Mouse (Mus musculus) olfactory bulb, adult 2 months (tissue): ENCODE measurements at regions not wholly inside any gene's neighbourhood (a gene's known extent, or its start where the extent isn't known, plus 50 kb on each side); places are given as distances from the start of the nearest gene placed in this dataset.

Experiments
- H3K27ac ChIP-seq: fragments of 200-500 bp; 2 replicates; pipeline ENCODE4 v1.5.1; 2012; ENCODE audit warnings: low read depth, low read length; ENCODE audit not compliant: insufficient read depth
- H3K4me1 ChIP-seq: fragments of 200-500 bp; 2 replicates; pipeline ENCODE4 v1.6.1; 2012; ENCODE audit warnings: low read length; ENCODE audit not compliant: control insufficient read depth, insufficient read depth
- H3K4me3 ChIP-seq: fragments of 200-500 bp; 2 replicates; pipeline ENCODE4 v1.5.1; 2012; ENCODE audit warnings: mild to moderate bottlenecking, low read depth, low read length, moderate library complexity; ENCODE audit not compliant: insufficient read depth
- CTCF ChIP-seq: fragments of 200-500 bp; IDR thresholded peaks from 2 replicates; pipeline ENCODE4 v1.5.1; 2012; ENCODE audit warnings: low read depth, mild to moderate bottlenecking, low read length, moderate library complexity; ENCODE audit not compliant: insufficient read depth
- POLR2A ChIP-seq: fragments of 200-500 bp; IDR thresholded peaks from 2 replicates; pipeline ENCODE4 v1.6.1; 2012; ENCODE audit warnings: mild to moderate bottlenecking, low read depth, low read length, moderate library complexity; ENCODE audit not compliant: insufficient read depth
- WGBS: fragments of 180-500 bp; shearing (Covaris S2); methylation state at CpG from one replicate; pipeline ENCODE4 v1.1.7; 2018; 5-methylcytosine and 5-hydroxymethylcytosine counted together

DNA sequence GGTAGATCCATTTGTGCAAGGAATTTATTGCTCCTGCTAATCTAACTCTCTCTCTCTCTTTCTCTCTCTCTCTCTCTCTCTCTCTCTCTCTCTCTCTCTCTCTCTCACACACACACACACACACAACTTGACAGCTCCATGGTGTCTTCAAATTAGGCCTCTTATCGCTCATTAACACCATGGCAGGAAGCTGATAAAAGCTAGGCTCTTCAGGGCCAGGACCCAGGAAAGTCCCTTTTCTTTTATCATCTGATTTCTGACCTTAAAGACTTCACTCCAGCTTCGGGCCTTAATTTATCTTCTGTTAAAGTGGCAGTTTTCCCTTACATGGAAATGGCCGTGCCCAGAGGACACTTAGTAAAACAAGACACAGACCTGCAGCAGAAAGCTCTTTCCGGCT is 178.4 kb upstream of the Bmp2 start:
- TF ChIP-seq CTCF (no peak), POLR2A (no peak)

GRCm38 (mm10) chr2:133381054-133381453 is 170.9 kb upstream of the Bmp2 start:
- TF ChIP-seq CTCF: no peak
- TF ChIP-seq POLR2A: no peak
- 76% methylated on average over 3 of the region's 3 CpGs for WGBS
- Histone ChIP-seq H3K4me3 (no peak overlapping the region), H3K27ac (no peak overlapping the region), H3K4me1 (no peaks in the 10 kb centered on the region)

More for the DNA sequence above, 178.4 kb upstream of the Bmp2 start:
- Histone ChIP-seq H3K27ac (no peak overlapping the region), H3K4me3 (no peak overlapping the region), H3K4me1 (no peaks in the 10 kb centered on the region)
- 79% methylated on average over 4 of the region's 4 CpGs for WGBS

- no peak overlapping the region for H3K4me3 ChIP-seq
- no peak overlapping the region for H3K27ac ChIP-seq
- TF ChIP-seq POLR2A: no peak
- TF ChIP-seq CTCF: no peak
- H3K4me1 ChIP-seq: no peaks in the 10 kb centered on the region
- WGBS: 77% methylated on average over 3 of the region's 3 CpGs
Observed at GRCm38 (mm10) chr2:133383135-133383920, 168.6 kb upstream of the Bmp2 start.

DNA sequence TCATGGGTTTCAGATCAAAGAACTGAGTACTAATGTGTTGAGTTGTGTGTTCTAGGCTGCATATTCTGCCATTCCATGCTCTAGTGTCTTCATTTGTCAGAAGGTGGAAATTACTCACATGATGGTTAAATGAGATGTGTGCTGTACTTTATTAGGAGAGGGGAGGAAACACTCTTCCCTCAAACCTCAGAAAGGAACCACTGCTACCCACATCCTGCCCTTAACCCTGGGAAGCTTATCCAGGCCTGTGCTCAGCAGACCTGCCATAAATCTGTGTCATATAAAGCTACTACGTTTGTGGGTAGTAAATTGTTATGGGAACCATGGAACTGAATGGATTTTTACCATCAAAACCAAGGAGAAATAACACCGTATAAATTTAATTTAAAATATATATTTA is 166.7 kb upstream of the Bmp2 start:
- no peak overlapping the region for H3K4me3 ChIP-seq
- WGBS: 91% methylated on average over 2 of the region's 2 CpGs
- no peak for TF ChIP-seq POLR2A
- TF ChIP-seq CTCF: no peak
- H3K4me1 ChIP-seq: no peaks in the 10 kb centered on the region
- H3K27ac ChIP-seq: no peak overlapping the region

DNA sequence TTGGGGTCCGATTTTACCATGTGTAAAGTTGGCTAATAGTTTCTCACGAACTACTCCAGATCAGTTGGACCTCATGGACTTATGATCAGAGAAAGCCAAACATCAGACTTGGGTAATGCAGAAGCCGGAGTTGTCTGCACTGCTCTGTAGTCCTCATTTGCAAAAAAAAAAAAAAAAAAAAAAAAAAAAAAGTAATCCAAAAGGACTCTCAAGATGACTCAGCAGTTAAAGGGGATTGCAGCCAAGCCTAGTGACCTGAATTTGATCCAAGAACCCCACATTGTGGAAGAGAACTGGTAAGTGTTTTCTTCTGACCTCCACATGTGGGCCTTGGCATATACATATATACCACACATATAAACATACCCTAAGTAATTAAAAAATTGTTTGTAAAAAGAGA is 164.6 kb upstream of the Bmp2 start:
- Histone ChIP-seq H3K4me1 (peaks cover 2% of the 10 kb centered on the region; the same call in 1 of the 2 replicates), H3K27ac (no peak overlapping the region), H3K4me3 (no peak overlapping the region)
- 88% methylated on average over 3 of the region's 3 CpGs for WGBS
- no peak for TF ChIP-seq CTCF
- no peak for TF ChIP-seq POLR2A

DNA sequence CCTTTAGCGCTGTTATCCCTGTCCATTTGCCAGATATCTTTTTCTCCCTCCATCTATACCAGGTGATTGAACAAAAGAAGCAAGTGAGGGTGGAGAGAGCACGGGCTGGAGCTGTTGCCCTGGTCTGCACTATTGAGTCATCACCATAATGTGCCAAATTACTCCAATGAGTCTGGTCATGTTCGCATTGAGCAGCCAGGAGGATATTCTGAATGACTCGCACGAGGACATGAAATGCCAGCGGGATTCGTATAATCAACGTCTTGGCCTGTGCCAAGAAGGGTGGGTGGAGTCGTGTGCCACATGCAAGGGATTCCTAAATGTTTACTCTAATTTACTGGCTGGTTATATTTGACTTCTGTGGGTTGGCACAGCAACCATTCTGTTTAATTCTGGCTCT is 159.7 kb upstream of the Bmp2 start:
- peaks cover 2% of the 10 kb centered on the region; the same call in 1 of the 2 replicates for H3K4me1 ChIP-seq
- no peak overlapping the region for H3K4me3 ChIP-seq
- 40% methylated on average over 9 of the region's 9 CpGs for WGBS
- TF ChIP-seq POLR2A: no peak
- no peak for TF ChIP-seq CTCF
- H3K27ac ChIP-seq: no peak overlapping the region

- WGBS: 66% methylated on average over 2 of the region's 2 CpGs
- H3K27ac ChIP-seq: no peak overlapping the region
- TF ChIP-seq POLR2A: no peak
- no peak for TF ChIP-seq CTCF
- H3K4me3 ChIP-seq: no peak overlapping the region
- H3K4me1 ChIP-seq: no peaks in the 10 kb centered on the region
Observed at GRCm38 (mm10) chr2:133397566-133397965, 154.4 kb upstream of the Bmp2 start.

DNA sequence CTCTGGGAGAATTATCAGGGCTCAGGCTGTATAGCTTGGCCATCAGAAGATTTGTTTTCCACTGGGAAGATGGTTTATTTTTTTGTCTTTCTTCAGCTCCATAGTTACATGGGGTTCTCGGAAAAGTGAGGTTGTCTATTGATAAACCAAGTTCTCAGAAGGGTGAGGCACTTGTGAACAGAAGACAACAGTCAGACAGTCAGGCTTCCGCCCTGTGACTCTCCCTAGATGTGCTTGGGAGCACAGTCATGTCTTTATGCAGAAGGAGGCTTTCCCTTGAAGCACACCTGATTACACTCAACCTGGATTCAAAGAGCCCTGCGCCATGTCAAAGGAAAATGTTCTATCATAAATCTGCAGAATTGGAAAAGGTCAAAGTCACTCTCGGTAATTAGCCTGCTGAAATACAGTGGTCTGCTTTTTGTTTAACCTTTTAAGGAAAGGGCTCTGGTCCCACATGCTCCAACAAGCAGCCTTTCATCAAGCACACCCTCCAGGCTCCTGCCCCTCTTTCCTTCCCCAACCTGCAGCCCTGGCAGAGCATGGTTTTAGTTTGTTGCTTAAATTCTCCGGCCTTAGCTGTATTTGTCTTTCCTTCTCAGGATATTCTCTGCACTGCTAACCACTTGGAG is 152.8 kb upstream of the Bmp2 start:
- WGBS: 90% methylated on average over 5 of the region's 5 CpGs
- Histone ChIP-seq H3K4me3 (no peak overlapping the region), H3K27ac (no peak overlapping the region), H3K4me1 (no peaks in the 10 kb centered on the region)
- no peak for TF ChIP-seq CTCF
- TF ChIP-seq POLR2A: no peak

DNA sequence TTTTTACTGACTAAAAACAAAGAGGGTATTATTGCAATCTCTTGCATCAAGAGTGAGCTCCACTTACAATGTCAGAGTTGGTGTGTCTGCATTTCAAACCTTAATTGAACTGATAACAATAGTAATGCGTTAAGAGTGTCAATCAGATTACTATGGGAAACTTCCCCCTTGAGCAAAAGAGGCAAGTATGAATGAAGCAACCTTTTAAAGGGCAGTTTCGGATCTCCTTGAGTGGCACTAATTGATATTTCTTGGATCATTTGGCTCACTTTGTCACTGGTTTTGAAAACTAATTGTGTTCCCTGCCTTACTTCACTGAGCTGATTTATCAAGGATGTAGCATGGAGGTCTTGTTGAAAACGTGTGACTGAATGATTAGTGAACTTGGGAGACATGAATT is 151.0 kb upstream of the Bmp2 start:
- Histone ChIP-seq H3K4me1 (no peaks in the 10 kb centered on the region), H3K27ac (no peak overlapping the region), H3K4me3 (no peak overlapping the region)
- TF ChIP-seq POLR2A: no peak
- WGBS: 46% methylated on average over 3 of the region's 3 CpGs
